Mouse (Mus musculus) cortical plate, adult 2 months (tissue): ENCODE results near the gene Amt.
"Not testable (repeated sequence)": the region's sequence is repeated elsewhere in the genome, so short reads cannot be mapped to it uniquely, and the experiment has no call there.

Experiments
- CTCF ChIP-seq: fragments of 200-500 bp; IDR thresholded peaks from 2 replicates; pipeline ENCODE4 v1.5.1; 2011; ENCODE audit warnings: mild to moderate bottlenecking, control low read depth, low read length; ENCODE audit not compliant: insufficient read depth; ENCODE audit errors: extremely low read depth
- POLR2A ChIP-seq: fragments of 200-500 bp; IDR thresholded peaks from 2 replicates; pipeline ENCODE4 v1.6.1; 2011; ENCODE audit warnings: mild to moderate bottlenecking, low read length, control low read depth; ENCODE audit not compliant: insufficient read depth; ENCODE audit errors: extremely low read depth

- TF ChIP-seq CTCF, POLR2A: not testable (repeated sequence)
Measured at GRCm38 (mm10) chr9:108287526-108288238, 9.0 kb upstream of the Amt start.
